Mouse (Mus musculus) ES-Bruce4 (cell line): ENCODE results near the gene Pgrmc1.

Source experiments
- CTCF ChIP-seq: IDR thresholded peaks from one replicate; pipeline ENCODE4 v1.8.1; 2011; ENCODE audit warnings: low read depth, low read length
- POLR2A ChIP-seq: IDR thresholded peaks from one replicate; pipeline ENCODE4 v1.8.1; 2011; ENCODE audit warnings: low read length; ENCODE audit not compliant: insufficient read depth

- TF ChIP-seq POLR2A (no peak), CTCF (no peak)
Observed at GRCm38 (mm10) chrX:36591539-36591938, 6.5 kb upstream of the Pgrmc1 start.
